ENCODE assay signal across 8 mouse cellular contexts in the genomic region with DNA sequence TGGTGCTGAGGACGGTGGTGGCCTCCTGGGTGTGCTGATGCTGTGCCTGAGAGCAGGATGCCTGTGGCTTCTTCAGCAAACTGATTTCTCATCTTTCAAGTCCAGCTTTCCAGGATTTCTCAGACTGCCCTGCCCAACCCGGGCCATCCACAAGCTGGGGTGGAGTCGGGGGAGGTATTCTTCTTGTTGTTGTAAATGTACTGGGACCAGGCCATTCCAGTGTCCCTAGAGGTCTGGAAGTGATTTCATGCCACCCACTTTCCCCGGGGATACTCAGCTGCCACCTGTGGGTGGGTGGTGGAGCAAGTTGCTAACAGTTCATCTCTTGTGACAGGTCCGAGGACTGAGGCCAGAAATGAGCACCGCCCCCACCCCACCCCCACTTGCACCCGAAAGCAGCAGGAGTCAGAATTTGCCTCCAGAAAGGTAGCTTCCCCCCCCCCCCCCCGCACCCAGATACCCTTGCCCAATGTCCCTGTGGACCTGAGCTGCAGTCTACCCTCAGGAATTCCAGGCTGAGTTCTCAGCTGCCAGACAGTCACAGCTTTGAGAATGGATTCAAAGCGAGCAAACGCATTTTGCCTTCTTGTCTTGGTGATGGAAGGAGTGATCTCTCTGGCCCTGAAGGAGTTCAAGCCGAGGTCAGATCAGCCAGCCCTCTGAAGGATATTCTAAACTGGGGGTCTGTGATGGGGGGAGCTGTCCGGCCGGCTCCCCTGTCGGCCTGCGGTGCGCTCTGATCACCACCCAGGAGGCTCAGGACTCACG. TPM values are rescaled to one million over a fixed set of nuclear protein-coding genes. Genes with fewer than 3 reads are reported as not detected.
A peak's percentile ranks its signal among the peaks of the same experiment; 100 is the strongest.
DNase-seq lines count a peak whose midpoint lies in the region; ATAC-seq lines count a peak whose summit lies in the region.

No protein-coding gene starts in this region.

- ATAC-seq in heart, embryonic 13.5 days (ENCODE audit: extremely low read depth, insufficient number of reproducible peaks, low FRiP score, low TSS enrichment): no peak
- ATAC-seq in neural tube, embryonic 11.5 days (ENCODE audit: insufficient read depth, low FRiP score, low TSS enrichment): peak; percentile 6

- no peaks in the 10 kb centered on the region for H3K9me3 ChIP-seq in heart, embryonic 10.5 days
- H3K9me3 ChIP-seq in heart, embryonic 13.5 days: no peaks in the 10 kb centered on the region
- H3K9me3 ChIP-seq in neural tube, embryonic 11.5 days (ENCODE audit: control insufficient read depth, low read length): no peaks in the 10 kb centered on the region

- intact Hi-C loops in heart, postnatal 10 days (cut with DNase I): loop anchor here (2.0 to 5.0 kb wide), 3 partner anchors 225 to 955 kb away; no protein-coding TSS in a partner anchor

- H3K4me2 ChIP-seq in heart, embryonic 13.5 days: peak overlapping the region; percentile 99
- peak overlapping the region; percentile 87 for H3K4me2 ChIP-seq in neural tube, embryonic 11.5 days (ENCODE audit: low read depth)

- WGBS in heart, embryonic 10.5 days: 2% methylated on average over 17 of the region's 17 CpGs
- 3% methylated on average over 17 of the region's 17 CpGs for WGBS in heart, embryonic 13.5 days
- 2% methylated on average over 16 of the region's 17 CpGs for WGBS in neural tube, embryonic 11.5 days

- H3K4me3 ChIP-seq in heart, embryonic 10.5 days: peak overlapping the region; percentile 86
- peak overlapping the region; percentile 92 for H3K4me3 ChIP-seq in heart, embryonic 13.5 days
- peak overlapping the region; percentile 98 for H3K4me3 ChIP-seq in neural tube, embryonic 11.5 days (ENCODE audit: low read depth, low read length)

- DNase-seq in heart, embryonic 10.5 days (ENCODE audit: low spot score): no peak
- DNase-seq in heart, postnatal 10 days: no peak
- peak; percentile 51 for DNase-seq in brain, adult 2 months (ENCODE audit: low read depth, low spot score)
- peak; percentile 50 to 70 for DNase-seq in kidney, postnatal 4 days
- DNase-seq in neural tube, embryonic 11.5 days (ENCODE audit: low spot score): peak; percentile 34
- no peak for DNase-seq in c-Kit-positive CD71-positive TER-119-positive erythroid progenitor cells, embryonic 14.5 days (ENCODE audit: low spot score)
- no peak for DNase-seq in adrenal gland, postnatal 4 days (ENCODE audit: low spot score in 2 of 2)

- H3K27me3 ChIP-seq in heart, embryonic 10.5 days (ENCODE audit: insufficient read depth, poor library complexity, severe bottlenecking): no peaks in the 10 kb centered on the region
- H3K27me3 ChIP-seq in heart, embryonic 13.5 days (replicated peaks): no peaks in the 10 kb centered on the region
- no peaks in the 10 kb centered on the region for H3K27me3 ChIP-seq in neural tube, embryonic 11.5 days (ENCODE audit: control insufficient read depth, insufficient read depth, low read length)

- H3K4me1 ChIP-seq in heart, embryonic 10.5 days: peaks cover 77% of the 10 kb centered on the region
- peaks cover 62% of the 10 kb centered on the region for H3K4me1 ChIP-seq in heart, embryonic 13.5 days
- H3K4me1 ChIP-seq in neural tube, embryonic 11.5 days (ENCODE audit: control insufficient read depth, insufficient read depth, low read length): peaks cover 21% of the 10 kb centered on the region

- H3K27ac ChIP-seq in heart, embryonic 10.5 days: peak overlapping the region; percentile 95
- peak overlapping the region; percentile 100 for H3K27ac ChIP-seq in heart, embryonic 13.5 days (replicated peaks)
- peak overlapping the region; percentile 83 for H3K27ac ChIP-seq in neural tube, embryonic 11.5 days (ENCODE audit: low read depth, low read length)

- peak overlapping the region; percentile 97 for H3K9ac ChIP-seq in heart, embryonic 13.5 days
- peak overlapping the region; percentile 67 for H3K9ac ChIP-seq in neural tube, embryonic 11.5 days (ENCODE audit: low read length)

- no peaks in the 10 kb centered on the region for H3K36me3 ChIP-seq in heart, embryonic 10.5 days
- H3K36me3 ChIP-seq in heart, embryonic 13.5 days: no peaks in the 10 kb centered on the region
- H3K36me3 ChIP-seq in neural tube, embryonic 11.5 days (ENCODE audit: control insufficient read depth, insufficient read depth, low read length): no peaks in the 10 kb centered on the region

RNA-seq across cellular contexts. Expression of a gene that starts 2.1 kb away (rescaled TPM):
- polyA plus RNA-seq in heart, embryonic 10.5 days (2016; fragmentation: Nextera tagmentation; extraction: Ambion mirVana): 38.1 and 45.8 TPM in 2 replicates
- 10 to 100 TPM; 70.9 to 72.0 TPM for total RNA-seq in heart, postnatal 10 days (2021)
- polyA plus RNA-seq in heart, embryonic 13.5 days (2015; fragmentation: Nextera tagmentation; extraction: Ambion mirVana): 25.1 and 25.7 TPM in 2 replicates
- polyA plus RNA-seq in neural tube, embryonic 11.5 days (2014; fragmentation: Nextera tagmentation; extraction: Ambion mirVana): 57.4 and 60.2 TPM in 2 replicates
- 100 to 1,000 TPM; 105 to 122 TPM for total RNA-seq in adrenal gland, postnatal 4 days (2021)

Comparison
In these comparisons a context has a peak if more than half of its experiments do, and no peak if none do; other contexts are left out.
1. DNase-seq: peak in brain, adult 2 months (single experiment), kidney, postnatal 4 days (2 of 2) and neural tube, embryonic 11.5 days (single experiment); none in heart, embryonic 10.5 days (single experiment), heart, postnatal 10 days (0 of 2), c-Kit-positive CD71-positive TER-119-positive erythroid progenitor cells, embryonic 14.5 days (single experiment) and adrenal gland, postnatal 4 days (0 of 2).
2. Peak in every context shown above with its lines, with median percentiles within 50 percentile points of each other: H3K27ac ChIP-seq and H3K4me3 ChIP-seq.